Mouse (Mus musculus): ENCODE measurements around the gene Snph.
"Not testable (repeated sequence)": the region's sequence is repeated elsewhere in the genome, so short reads cannot be mapped to it uniquely, and the experiment has no call there.

Gene Snph

GRCm38 (mm10) chr2:151632159-151632814, at the start of gene Snph:
Gene Snph (minus strand): TSS chr2:151632593.
- peak; percentile 54 for DNase-seq (ENCODE audit: low spot score)

- DNase-seq (ENCODE audit: low spot score): no peak
Observed at GRCm38 (mm10) chr2:151676234-151676633, 43.8 kb upstream of the Snph start.

- DNase-seq (ENCODE audit: low spot score): no peak
Observed at GRCm38 (mm10) chr2:151670968-151671329, 38.6 kb upstream of the Snph start.

GRCm38 (mm10) chr2:151670026-151670967, 37.9 kb upstream of the Snph start:
- no peak for DNase-seq (ENCODE audit: low spot score)

GRCm38 (mm10) chr2:151668433-151668832, 36.0 kb upstream of the Snph start, which contains the start of gene Rad21l:
Gene Rad21l (minus strand): TSS chr2:151668533.
- DNase-seq (ENCODE audit: low spot score): no peak

- no peak for DNase-seq (ENCODE audit: low spot score)
Observed at GRCm38 (mm10) chr2:151652053-151652452, 19.7 kb upstream of the Snph start.

GRCm38 (mm10) chr2:151636015-151636402, 3.6 kb upstream of the Snph start:
- DNase-seq (ENCODE audit: low spot score): no peak

- DNase-seq (ENCODE audit: low spot score): no peak
Observed at GRCm38 (mm10) chr2:151635362-151636014, 3.1 kb upstream of the Snph start.

GRCm38 (mm10) chr2:151634903-151635302, 2.5 kb upstream of the Snph start:
- no peak for DNase-seq (ENCODE audit: low spot score)

- no peak for DNase-seq (ENCODE audit: low spot score)
Observed at GRCm38 (mm10) chr2:151632982-151633381, 589 bp upstream of the Snph start.

GRCm38 (mm10) chr2:151631406-151632158, 811 bp downstream of the Snph start:
- DNase-seq (ENCODE audit: low spot score): peak; percentile 10

- DNase-seq (ENCODE audit: low spot score): no peak
Observed at GRCm38 (mm10) chr2:151629310-151629709, 3.1 kb downstream of the Snph start.

GRCm38 (mm10) chr2:151628011-151628410, 4.4 kb downstream of the Snph start:
- no peak for DNase-seq (ENCODE audit: low spot score)

GRCm38 (mm10) chr2:151626296-151626695, 6.1 kb downstream of the Snph start:
- DNase-seq (ENCODE audit: low spot score): no peak

GRCm38 (mm10) chr2:151623776-151624175, 8.6 kb downstream of the Snph start:
- DNase-seq (ENCODE audit: low spot score): no peak

- DNase-seq (ENCODE audit: low spot score): no peak
Observed at GRCm38 (mm10) chr2:151616551-151617329, 15.7 kb downstream of the Snph start.

GRCm38 (mm10) chr2:151615779-151616178, 16.6 kb downstream of the Snph start:
- DNase-seq (ENCODE audit: low spot score): not testable (repeated sequence)

- DNase-seq (ENCODE audit: low spot score): no peak
Observed at GRCm38 (mm10) chr2:151609974-151610373, 22.4 kb downstream of the Snph start.

GRCm38 (mm10) chr2:151608435-151608834, 24.0 kb downstream of the Snph start:
- no peak for DNase-seq (ENCODE audit: low spot score)

- DNase-seq (ENCODE audit: low spot score): peak; percentile 47
Observed at GRCm38 (mm10) chr2:151605437-151605987, 26.9 kb downstream of the Snph start.

GRCm38 (mm10) chr2:151603630-151604029, 28.8 kb downstream of the Snph start:
- no peak for DNase-seq (ENCODE audit: low spot score)
